Mouse (Mus musculus): Measurements from ENCODE around the gene Anxa6.

The Anxa6 gene

DNA sequence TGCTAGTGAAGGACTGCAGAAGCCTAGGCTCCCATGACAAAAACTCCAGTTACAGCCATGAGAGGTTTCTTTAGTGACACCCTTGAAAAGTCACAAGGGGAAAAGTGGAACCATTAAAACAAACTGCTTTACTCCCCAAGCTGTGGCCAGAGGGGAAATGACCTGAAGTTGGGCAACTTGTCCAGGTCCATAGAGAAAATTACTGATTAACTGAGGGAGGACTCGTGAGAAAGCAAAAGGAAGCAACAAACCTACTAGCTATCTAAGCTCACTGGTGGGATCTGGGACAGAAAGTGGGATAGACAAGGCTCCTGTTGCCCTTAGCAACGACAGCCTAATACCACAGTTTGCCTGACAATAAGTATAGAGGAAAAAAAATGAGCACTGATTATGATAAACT, 4.7 kb downstream of the Anxa6 start:
- DNase-seq: no peak

DNA sequence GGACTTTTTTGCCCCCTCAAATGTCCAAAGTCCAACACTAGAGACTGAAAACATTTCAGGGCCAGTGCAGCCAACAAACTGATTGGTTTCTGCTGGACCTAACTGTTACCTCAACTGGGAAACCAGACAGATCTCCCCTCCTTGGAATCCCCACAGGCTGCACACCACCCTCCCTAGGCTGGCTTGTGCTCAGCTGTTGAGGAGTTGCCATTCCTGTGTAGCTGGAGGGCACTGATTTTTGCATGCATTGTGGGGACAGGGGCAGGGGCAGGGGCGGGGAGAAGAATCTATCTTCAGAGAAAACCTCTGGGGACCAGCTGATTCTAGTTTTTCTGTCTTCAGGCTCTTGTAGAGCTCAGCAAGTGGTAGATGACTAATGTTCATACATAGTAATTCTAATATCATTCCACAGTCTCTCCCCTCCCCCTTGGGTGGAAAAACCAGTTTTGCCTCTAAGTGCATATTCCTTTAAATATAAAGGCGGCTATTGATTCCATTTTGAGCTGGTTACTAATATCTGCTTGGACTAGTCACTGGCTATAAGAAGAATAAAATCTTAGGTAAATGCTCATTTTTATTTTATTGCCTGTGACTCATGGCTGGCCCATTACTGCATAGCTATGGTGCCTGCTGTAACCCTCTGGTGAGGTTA, 5.9 kb downstream of the Anxa6 start:
- DNase-seq: no peak

DNA sequence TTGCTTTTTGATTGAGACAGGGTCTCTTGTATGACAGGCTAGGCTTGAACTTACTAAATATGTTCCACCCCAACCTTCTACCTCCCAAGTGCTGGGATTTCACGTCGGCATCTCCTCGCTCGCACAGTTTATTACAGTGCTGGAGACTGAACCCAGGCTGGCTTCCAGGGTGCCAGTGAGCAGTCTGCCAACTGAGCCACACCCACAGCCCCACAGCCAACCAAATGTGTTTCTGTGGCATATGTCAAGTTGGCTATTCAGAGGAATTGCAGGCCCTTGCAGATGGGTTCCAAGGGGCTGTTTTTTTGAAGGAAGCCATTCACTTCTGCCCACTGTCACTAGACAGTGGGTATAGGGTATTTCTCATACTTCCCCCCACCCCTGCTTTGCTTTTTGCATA, 7.3 kb downstream of the Anxa6 start:
- no peak for DNase-seq

DNA sequence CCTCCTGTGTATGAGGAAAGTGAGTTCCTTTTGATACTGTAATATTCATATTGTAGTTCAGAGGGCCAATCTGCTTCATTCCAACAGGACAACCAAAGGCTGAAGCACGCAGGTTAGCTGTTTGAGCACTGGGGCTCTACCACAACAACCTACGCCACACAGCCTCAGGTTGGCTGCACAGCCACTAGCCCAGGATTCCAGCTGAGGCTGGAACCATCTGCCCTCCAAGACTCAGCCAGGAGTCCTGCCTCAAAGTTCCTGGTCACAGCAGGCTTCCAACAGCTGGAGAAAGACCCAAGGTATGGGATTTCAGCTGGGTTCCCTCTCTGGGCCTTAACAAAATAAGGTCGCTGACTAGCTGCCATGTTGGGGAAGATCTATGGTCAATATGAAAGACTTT, 9.7 kb downstream of the Anxa6 start:
- DNase-seq: no peak

DNA sequence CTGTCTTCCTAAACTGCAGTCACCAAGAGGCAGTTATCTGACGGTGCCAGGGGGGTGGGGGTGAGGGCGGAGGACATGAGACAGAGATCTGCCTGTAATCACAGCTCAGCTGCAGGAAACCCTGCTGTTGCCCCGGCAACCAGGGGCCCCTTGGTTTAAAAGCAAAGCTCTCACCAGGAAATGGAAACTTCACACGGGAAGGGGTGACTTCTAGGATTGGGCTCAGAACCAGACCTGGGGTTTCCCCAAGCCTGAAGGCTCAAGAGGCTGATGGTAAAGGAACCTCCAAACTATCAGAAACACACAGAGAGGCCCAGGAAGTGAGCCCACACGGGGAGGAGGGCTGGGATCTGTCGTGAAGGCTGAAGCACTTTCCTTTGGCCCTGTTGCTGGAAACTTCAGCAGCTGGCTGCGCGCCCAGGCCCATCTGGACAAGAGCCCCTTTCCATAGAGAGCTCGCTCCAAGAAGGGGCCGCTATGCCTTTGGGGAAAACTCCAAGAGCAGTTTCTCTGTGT, 10.1 kb downstream of the Anxa6 start:
- peak; percentile 92 for DNase-seq

DNA sequence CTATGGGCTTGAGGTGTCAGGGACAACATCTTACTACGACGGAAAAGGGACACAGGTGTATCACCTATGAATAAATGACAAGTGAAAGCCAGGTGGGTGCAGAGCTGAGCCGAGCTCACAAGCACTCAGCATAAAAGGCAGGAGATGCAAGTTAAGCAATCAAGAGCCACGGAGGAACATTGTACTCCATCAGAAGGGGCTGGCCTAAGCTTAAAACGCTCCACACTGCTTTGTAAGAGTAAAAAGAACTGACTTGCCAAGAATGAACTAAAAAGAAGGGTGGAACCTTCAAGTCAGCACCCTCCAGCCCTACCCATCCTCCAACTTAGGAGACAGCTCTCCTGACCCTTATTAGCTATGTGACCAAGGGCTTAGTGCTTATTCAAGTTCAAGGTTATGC, 10.7 kb downstream of the Anxa6 start:
- no peak for DNase-seq

DNA sequence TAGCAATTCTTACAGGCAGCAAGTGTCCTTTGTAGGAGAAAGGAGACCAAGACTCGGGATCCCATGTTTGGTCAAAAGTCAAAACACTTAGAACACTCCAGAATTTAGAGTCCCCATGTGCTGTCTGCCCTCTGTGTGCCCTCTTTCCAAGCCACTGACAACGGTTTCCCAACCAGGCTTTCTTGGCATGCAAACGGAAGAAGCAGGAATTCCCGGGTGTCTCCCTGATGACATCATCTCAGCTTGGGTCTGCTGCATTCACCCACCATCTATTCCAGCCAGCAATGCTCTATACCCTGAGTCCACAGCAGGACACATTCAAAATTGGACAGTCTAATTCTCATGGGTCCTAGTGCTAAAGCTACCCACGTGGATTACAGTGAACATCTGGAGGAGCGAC, 11.4 kb downstream of the Anxa6 start:
- no peak for DNase-seq

DNA sequence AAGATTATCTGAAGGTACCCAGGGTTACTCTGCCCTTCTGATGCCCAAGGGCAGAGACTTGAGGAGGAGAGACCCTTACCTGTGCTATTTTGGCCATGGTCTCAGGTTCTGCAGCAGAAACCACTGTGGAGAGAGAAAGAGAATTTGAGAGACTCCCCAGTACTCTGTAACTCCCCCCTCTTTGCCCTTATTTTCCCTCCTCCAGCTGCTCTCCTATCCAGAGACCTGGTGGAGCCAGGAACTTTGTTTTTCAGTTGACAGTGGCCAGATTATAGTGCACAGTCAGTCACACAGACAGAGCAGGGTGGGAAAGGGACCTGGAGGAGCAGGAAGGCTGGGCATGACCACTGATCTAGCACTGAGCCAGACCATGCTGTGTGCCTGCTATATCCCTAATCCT, 11.8 kb downstream of the Anxa6 start:
- DNase-seq: no peak

DNA sequence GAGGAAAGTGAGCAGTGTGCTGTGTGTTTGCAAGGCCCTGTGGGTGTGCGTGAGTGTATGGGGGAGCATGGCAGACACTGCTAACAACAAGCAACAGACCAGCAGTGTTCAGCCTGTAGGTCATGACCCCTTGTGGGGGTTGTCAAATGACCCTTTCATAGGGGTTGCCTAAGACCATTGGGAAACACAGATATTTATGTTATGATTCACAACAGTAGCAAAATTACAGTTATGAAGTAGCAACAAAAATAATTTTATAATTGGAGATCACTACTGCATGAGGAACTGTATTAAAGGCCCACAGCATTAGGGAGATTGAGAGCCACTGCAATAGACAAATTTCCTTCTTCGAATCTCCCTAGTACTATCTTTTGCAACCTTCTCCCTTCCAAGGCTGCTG, 13.5 kb downstream of the Anxa6 start:
- DNase-seq: no peak

DNA sequence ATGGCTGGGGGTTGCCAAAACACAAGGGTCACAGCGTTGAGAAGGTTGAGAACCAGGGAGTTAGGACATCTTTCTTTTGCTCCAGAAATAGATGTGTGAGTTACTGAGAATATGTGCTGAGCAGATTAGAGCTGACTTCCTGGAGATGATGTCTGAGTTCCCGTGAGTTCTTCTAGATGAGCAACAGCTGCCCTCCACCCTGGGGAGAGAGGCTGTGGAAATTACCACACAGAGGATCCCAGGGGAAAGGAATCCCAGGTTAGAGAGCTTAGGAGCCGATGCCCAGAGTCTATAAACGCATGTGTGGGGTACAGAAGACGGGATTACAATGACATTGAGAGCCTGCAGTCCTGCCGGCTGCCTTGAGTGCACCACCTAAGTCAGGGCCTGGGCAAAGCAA, 15.2 kb downstream of the Anxa6 start:
- DNase-seq: no peak

DNA sequence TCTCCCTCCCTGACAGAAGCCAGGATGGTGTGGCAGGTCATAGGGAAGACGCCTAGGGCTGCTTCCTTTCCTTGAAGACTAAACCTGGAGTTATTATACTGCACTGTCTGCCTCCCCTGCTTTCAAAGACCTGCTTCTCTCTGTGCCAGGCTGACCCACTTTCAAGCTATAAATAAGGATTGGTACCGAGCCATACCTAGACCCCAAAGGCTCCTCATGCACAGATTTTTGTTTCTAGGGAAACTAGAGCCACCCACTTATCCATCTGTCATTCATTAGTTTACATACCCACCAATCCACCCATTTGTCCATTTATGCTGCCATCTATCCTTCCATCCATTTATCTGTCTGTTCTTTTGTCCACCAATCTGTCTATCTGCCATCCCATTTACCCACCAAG, 16.0 kb downstream of the Anxa6 start:
- no peak for DNase-seq

DNA sequence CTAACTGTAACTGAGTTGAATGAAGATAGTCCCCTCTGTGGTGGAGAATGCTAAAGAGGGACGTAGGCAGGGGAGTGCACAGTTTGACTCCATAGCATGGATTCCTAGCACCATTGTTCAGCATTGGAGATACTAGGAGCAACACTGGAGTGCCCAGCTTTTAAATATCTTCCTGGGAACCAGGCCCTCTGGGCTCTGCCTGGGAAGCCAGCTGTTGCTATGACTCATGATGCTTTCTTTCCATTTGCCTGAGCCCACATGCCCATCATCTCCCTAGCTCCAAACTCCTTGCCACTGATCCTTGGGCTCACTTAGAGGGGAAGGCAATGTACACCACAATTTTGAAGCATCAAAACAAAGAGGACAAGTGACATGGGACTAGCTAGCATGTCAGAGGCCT, 16.5 kb downstream of the Anxa6 start:
- DNase-seq: no peak

DNA sequence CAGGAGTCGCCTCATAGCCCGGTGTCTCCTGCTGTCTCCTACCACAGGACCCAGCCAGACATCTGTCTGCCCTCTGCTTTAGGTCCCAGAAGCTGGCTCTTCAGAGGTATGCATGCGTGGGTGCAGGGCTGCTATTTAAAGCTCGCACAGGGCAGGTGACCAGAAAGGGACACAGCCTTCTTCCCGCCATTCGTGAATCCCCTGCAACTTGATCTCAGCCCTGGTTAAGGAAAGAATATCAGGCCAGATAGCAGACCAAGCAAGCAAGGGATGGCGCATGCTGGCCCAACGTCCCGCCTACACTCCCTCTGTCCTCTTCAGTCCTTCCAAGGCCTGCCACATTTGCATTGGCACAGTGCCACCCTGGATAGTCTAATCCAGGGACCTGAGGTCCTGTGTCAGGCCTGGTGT, 17.4 kb downstream of the Anxa6 start:
- DNase-seq: peak; percentile 43

DNA sequence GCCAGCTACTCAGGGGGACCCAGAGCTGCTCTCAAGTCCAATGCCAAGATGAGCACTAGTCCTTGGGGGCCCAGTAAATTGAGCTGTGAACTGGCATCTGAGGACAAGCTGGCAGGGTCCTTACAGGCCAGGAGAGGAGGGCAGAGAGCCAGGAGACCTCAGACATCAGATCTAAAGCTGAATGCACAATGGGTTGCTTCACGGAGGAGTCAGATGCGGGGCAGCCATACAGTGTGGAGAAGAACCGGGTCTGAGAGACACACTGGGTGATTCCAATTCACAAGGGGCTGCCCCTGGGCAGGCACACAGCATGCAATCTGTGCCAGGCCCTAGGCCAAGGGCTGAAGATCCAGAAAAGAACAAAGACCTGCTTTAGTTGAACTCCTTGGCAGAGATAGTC, 18.0 kb downstream of the Anxa6 start:
- no peak for DNase-seq

DNA sequence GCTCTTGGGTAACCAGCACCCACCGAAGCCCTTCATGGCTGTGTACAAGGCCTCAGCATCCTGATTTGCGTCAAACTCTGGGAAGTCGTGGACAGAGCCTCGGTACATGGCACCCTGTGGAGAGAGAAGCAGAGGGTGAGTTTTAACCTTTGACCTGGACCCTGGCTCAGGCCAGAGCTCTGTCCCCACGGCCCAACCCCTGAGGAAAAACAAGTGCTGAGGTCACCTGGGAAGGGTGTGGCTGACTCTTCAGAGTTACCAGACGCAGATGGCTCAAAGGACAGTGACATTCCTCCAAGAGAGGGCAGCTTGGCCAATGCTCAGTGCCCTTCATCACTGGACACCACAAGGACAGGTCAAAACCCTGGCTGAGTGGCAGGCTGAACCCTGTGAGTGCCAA, 19.4 kb downstream of the Anxa6 start:
- no peak for DNase-seq

DNA sequence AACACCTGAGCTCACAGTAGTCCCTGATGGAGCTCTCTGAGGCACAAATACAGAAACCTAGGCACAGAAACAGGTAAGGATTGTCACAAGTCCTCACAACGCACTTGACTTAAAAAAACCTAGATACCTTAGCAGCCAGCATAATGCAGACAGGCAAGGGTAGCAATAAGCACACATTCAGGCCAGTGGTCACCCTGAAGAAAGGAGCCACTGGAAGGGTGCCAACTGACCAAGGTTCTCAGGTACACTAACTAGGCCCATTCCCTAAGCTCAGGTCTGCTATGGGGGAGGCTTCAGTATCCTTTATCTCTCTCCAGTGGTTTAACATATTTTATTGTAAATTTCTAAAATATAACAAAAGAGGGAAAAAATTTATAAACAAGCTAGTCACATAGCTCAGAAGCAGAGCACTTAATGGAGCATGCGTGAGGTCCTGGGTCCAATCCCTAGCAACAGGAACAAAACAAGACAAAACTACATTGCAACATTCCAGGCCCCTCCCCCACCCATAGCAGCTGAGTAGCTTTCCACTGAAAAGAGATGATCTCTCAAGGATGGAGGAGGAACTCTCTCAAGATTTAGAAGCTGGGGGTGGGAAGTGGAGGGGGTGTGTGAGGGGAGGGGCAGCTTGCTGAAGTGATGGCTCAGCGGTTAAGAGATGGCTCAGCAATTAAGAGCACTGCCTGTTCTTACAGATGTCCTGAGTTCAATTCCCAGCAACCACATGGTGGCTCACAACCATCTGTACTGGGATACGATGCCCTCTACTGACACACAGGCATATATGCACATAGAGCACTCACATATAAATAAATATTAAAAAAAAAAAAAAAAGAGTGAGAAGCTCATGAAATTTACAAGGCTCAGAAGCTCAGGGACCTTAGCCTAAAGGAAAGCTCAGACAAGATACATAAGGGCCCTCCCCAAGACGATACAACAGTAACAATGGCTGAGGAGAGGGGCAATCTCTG, 20.4 kb downstream of the Anxa6 start:
- DNase-seq: no peak

DNA sequence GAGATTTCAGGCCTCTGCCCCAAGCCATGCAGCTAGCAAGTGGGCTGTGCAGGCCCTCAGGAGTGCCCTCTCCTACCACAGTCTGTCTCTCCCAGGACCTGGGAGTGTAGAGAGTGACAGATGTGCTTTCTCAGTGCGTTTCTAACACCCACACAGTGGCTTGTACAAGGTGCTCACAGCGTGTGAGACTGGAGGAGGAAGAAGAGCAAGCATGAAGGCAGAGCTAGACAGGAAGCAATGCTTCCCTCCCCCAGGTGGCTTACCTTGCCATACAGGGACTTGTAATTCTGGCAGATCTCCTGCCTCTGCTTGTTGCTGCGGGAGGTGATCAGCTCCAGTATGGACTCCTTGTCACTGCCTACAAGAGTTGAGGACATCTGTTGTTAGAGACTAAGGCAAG, 21.8 kb downstream of the Anxa6 start:
- no peak for DNase-seq

DNA sequence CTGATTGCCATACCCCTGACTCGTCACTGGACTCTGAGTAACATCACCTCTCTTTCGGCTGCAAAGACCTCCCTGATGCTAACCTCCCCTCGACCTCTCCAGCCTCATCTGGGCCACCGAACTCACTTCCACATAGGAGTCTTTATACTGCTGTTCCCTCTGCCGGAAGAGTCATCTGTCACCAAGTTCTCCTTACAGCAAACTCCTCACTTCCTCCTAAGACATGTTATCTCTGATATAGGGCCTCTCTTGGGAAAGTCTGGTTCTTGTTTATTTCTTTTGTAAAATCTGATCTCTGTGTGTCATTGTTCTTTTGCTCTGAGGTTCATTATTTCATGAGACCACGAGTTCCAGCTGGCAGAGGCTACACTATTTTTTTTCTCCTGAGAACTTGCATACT, 25.0 kb downstream of the Anxa6 start:
- no peak for DNase-seq

DNA sequence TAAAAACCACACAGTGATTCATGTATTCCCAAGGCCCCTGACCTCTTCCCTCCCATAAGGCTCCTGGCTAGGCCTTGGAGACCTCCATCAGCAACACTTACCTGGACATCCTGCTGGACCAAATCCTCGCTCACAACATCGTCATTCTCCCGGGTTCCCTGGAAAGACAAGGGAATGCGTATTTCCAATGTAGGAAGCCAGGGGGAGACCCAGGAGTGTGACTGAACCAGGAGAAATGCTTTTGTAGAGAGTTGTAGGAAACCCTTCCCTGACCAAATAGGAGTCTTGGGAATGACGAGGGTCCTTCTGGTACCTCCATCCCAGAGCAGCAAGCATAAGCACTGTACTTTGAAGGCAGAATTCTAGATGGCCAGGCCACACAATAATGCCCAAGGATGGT, 27.6 kb downstream of the Anxa6 start:
- DNase-seq: no peak

DNA sequence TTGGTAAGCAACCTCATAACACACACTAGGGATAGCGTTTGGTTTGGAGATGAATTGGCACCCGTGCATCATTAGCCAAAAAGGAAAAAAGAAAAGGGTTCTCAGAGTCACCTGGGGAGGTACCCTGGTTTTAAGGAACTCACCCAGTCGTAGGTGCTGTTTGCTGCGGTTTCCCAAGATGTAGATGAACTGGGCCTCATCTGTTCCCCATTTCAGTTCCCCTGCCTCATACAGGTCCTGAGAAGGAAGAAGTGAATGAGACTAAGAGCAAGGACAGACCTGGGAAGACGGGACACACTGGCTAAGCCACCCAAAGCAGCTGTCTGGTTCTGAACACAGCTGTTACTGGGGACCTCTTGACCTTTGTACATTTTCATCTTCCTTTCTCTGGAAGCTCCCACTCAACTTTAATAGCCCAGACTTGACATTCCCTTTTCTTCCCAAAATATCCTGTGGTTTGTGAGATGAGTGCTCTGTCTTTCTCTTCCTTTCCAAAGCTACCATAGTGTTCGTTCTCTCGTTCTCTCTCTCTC, 28.2 kb downstream of the Anxa6 start:
- no peak for DNase-seq

DNA sequence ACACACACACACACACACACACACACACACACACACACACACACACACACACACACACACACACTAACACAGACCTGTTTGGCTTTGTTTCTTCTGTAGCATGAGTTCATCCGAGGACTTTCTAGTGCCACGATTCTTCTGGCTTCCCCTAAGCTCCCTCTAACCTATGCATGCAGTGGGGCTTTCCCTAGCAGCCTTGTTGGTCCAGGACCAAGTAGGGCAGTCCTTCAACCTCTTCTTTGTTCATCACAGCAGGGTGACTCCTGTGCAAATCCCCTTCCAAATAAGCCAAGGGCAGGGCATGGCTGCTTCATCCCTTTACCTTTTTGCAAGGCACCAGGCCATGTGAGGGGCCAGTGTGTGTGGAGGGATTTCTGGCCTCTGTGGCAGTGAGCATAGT, 34.5 kb downstream of the Anxa6 start:
- no peak for DNase-seq

DNA sequence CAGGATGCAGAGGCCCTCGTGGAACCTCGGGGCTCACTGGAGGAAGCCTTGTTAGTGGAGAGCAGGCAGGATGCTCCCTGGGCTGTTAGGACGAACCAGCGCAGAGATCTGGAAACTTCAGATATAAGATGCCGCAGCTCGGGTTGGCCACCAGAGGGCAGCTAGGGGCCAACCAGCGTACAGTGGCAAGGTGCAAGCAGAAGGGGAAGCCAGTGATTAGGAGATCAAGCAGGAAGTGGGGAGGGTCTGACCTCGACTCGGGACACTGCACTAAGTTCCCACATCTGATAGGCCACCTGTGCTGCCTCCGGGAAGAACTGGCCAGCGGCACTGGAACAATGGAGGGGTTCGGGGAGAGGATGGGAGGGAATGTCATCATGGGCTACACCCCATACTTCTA, 35.0 kb downstream of the Anxa6 start:
- DNase-seq: peak; percentile 82

DNA sequence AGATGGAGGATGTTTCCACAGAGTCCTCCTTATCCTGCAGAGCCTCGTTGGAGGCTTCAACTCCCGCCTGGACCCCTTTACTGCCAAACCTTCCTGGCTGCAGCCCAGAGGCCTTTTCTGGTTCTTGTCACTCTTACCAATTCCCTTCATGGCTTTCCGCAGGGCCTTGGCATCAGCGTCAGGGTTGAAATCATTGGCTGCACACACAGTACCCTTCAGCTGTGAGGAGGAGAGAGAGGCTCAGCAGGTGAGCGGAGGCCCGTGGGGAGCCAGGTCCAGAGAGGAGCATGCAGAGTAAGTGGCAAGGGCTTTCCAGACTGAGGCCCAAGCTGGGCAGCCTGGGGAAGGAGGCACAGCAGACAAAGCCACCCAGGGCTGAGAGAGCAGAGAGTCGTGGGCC, 37.1 kb downstream of the Anxa6 start:
- no peak for DNase-seq

DNA sequence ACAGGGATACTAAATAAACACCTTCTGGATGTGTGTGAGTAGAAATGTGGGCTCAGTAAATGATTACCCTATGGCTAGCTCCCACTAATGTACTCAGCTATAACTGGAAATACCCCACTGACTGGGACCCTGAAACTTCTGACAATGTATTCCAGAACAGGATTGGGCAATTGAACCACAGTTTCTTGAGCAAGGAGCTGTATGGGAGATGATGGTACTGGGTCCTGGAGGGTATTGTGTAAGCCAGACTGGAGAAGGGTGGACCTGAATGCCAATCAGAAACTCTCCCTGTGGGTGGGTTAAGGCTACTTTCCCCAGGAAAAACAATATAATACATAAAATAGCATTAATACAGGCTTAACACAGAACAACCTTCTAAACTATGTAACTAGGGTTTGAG, 43.3 kb downstream of the Anxa6 start:
- DNase-seq: no peak
